Mouse (Mus musculus) urinary bladder, postnatal 14 days (tissue): ENCODE measurements around the gene Olfr1378.

Experiments
- DNase-seq: peaks from one replicate; pipeline ENCODE4 v3.0.0; 2021; ENCODE audit warnings: low spot score

Gene Olfr1378

GRCm38 (mm10) chr11:50966230-50966629 lies at the start of gene Olfr1378:
Gene Olfr1378 (plus strand): TSS chr11:50966530.
- no peak for DNase-seq

- no peak for DNase-seq
These were observed 35.8 kb upstream of the Olfr1378 start for GRCm38 (mm10) chr11:50930469-50931014.

GRCm38 (mm10) chr11:50931021-50931420 lies 35.3 kb upstream of the Olfr1378 start:
- DNase-seq, result no peak

GRCm38 (mm10) chr11:50931451-50931866 lies 34.9 kb upstream of the Olfr1378 start, which contains the start of gene Zfp354b:
Gene Zfp354b (minus strand): TSS chr11:50931633.
- DNase-seq, result peak; percentile 82

GRCm38 (mm10) chr11:50932040-50932439 lies 34.3 kb upstream of the Olfr1378 start:
- DNase-seq, result no peak

- no peak for DNase-seq
These were observed 27.9 kb upstream of the Olfr1378 start for GRCm38 (mm10) chr11:50938435-50938834.

- DNase-seq, result peak; percentile 21
These were observed 26.5 kb upstream of the Olfr1378 start for GRCm38 (mm10) chr11:50939621-50940366.

GRCm38 (mm10) chr11:50942386-50942785 lies 23.9 kb upstream of the Olfr1378 start:
- no peak for DNase-seq

- DNase-seq, result no peak
These were observed 22.8 kb upstream of the Olfr1378 start, which contains the start of gene 4933414I15Rik for GRCm38 (mm10) chr11:50943506-50943905. Gene 4933414I15Rik (minus strand): TSS chr11:50943765.

- no peak for DNase-seq
These were observed 14.0 kb upstream of the Olfr1378 start for GRCm38 (mm10) chr11:50952290-50952689.

- DNase-seq, result no peak
These were observed 12.7 kb upstream of the Olfr1378 start, which contains the start of gene Prop1 for GRCm38 (mm10) chr11:50953665-50954064. Gene Prop1 (minus strand): TSS chr11:50953765.

- DNase-seq, result no peak
These were observed 1.4 kb upstream of the Olfr1378 start for GRCm38 (mm10) chr11:50964886-50965285.

GRCm38 (mm10) chr11:50977216-50977615 lies 10.9 kb downstream of the Olfr1378 start:
- no peak for DNase-seq

GRCm38 (mm10) chr11:50981667-50982066 lies 15.3 kb downstream of the Olfr1378 start, which contains the start of gene Olfr1377:
Gene Olfr1377 (plus strand): TSS chr11:50981967.
- no peak for DNase-seq

- DNase-seq, result no peak
These were observed 37.0 kb downstream of the Olfr1378 start, which contains the start of gene Olfr51 for GRCm38 (mm10) chr11:51003296-51003695. Gene Olfr51 (plus strand): TSS chr11:51003596.

- DNase-seq, result peak; percentile 11
These were observed 45.5 kb downstream of the Olfr1378 start for GRCm38 (mm10) chr11:51011821-51012220.

- DNase-seq, result no peak
These were observed 47.6 kb downstream of the Olfr1378 start, which contains the start of gene Olfr54 for GRCm38 (mm10) chr11:51013936-51014335. Gene Olfr54 (plus strand): TSS chr11:51014236.

- no peak for DNase-seq
These were observed 50.0 kb downstream of the Olfr1378 start for GRCm38 (mm10) chr11:51016341-51016740.
